Mouse (Mus musculus): Measurements from ENCODE around the gene Dock11. TPM values are rescaled to one million over a fixed set of nuclear protein-coding genes. Genes with fewer than 3 reads are reported as not detected.

Gene Dock11
- polyA plus RNA-seq, 1 experiment from 2014 or later = 6.6 TPM

DNA sequence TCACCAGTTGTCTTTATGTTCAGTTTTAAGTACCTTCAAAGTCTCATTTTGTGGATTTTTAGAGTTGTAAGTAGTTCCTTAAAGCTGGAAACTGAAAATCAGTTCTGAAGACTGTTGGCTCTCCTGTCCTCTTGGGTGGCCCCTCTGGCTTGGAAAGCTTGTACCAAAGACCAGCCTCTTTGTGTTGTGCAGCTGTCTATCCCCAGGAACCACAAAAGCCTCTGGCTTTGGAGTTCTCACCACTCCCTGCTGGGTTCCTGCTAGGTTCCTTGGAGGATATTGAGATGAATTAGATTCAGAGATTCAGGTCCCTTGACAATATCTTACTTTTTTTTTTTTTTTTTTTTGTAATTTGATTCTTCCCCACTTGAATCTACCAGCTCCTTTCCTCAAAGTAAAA is 44.3 kb downstream of the Dock11 start:
- no peak overlapping the region for H3K4me3 ChIP-seq (ENCODE audit: low read length)
- no peaks in the 10 kb centered on the region for H3K4me1 ChIP-seq (replicated peaks; ENCODE audit: control insufficient read depth, insufficient read depth, low read length)
- no peaks in the 10 kb centered on the region for H3K27me3 ChIP-seq (ENCODE audit: control insufficient read depth, insufficient read depth, low read depth, low read length)
- H3K9ac ChIP-seq (ENCODE audit: low read length) = no peak overlapping the region
- no peak overlapping the region for H3K27ac ChIP-seq (ENCODE audit: low read length)
- ATAC-seq (ENCODE audit: low read depth) = no peak
- H3K4me2 ChIP-seq (ENCODE audit: low read depth, low read length) = no peak overlapping the region
- H3K36me3 ChIP-seq (ENCODE audit: control insufficient read depth, insufficient read depth, low read length) = no peaks in the 10 kb centered on the region
- H3K9me3 ChIP-seq (ENCODE audit: control insufficient read depth, low read length) = no peaks in the 10 kb centered on the region

- H3K36me3 ChIP-seq (ENCODE audit: control insufficient read depth, insufficient read depth, low read length) = no peaks in the 10 kb centered on the region
- H3K4me1 ChIP-seq (replicated peaks; ENCODE audit: control insufficient read depth, insufficient read depth, low read length) = no peaks in the 10 kb centered on the region
- no peak overlapping the region for H3K4me3 ChIP-seq (ENCODE audit: low read length)
- ATAC-seq (ENCODE audit: low read depth) = no peak
- no peaks in the 10 kb centered on the region for H3K9me3 ChIP-seq (ENCODE audit: control insufficient read depth, low read length)
- no peak overlapping the region for H3K4me2 ChIP-seq (ENCODE audit: low read depth, low read length)
- 68% methylated on average over 5 of the region's 5 CpGs for WGBS
- H3K9ac ChIP-seq (ENCODE audit: low read length) = no peak overlapping the region
- no peak overlapping the region for H3K27ac ChIP-seq (ENCODE audit: low read length)
- H3K27me3 ChIP-seq (ENCODE audit: control insufficient read depth, insufficient read depth, low read depth, low read length) = no peaks in the 10 kb centered on the region
Observed at GRCm38 (mm10) chrX:35938112-35938511, 49.5 kb downstream of the Dock11 start.

DNA sequence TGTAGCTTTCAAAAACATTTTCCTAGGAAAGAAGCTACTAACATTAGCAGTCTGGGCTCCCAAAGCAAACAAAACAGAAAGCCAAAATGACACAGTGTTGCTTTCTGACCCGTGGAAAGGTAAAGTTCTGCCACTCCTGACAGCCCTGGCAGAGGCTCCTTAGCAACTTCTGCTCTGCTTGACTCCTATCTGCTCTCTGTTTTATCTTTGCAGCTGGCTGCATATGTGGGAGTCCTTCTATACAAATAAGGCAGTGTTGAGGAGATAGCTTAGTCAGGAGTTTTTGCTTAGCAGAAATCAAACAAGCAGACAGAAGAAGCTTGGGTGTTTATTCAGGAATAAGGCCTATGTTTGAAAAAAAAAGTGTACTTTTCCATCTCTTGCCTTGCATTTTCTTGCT is 57.8 kb downstream of the Dock11 start:
- WGBS = 38% methylated on average over 1 of the region's 1 CpGs
- no peaks in the 10 kb centered on the region for H3K4me1 ChIP-seq (replicated peaks; ENCODE audit: control insufficient read depth, insufficient read depth, low read length)

DNA sequence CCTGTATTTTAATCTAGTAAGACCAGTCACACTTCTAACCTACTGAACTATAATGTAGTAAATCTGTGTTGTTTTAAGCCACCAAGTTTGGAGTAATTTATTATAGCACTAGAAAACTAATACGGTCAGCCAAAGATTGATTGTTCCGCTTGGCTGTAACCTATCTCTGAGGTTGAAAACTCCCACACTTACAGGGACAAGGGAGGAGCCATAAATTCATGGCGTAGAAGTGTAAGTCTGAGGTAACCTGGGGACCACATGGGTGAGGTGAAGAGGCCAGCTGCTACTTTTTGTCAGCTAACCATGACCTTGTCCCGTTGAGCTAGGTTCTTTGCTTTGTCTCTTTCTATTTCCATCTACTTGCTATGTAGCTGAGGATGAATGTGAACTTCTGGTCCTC is 61.5 kb downstream of the Dock11 start:
- no peak overlapping the region for H3K4me2 ChIP-seq (ENCODE audit: low read depth, low read length)
- no peak for ATAC-seq (ENCODE audit: low read depth)
- no peaks in the 10 kb centered on the region for H3K27me3 ChIP-seq (ENCODE audit: control insufficient read depth, insufficient read depth, low read depth, low read length)
- H3K4me1 ChIP-seq (replicated peaks; ENCODE audit: control insufficient read depth, insufficient read depth, low read length) = no peaks in the 10 kb centered on the region
- H3K9ac ChIP-seq (ENCODE audit: low read length) = no peak overlapping the region
- no peak overlapping the region for H3K4me3 ChIP-seq (ENCODE audit: low read length)
- WGBS = 92% methylated on average over 4 of the region's 4 CpGs
- H3K27ac ChIP-seq (ENCODE audit: low read length) = no peak overlapping the region
- H3K9me3 ChIP-seq (ENCODE audit: control insufficient read depth, low read length) = no peaks in the 10 kb centered on the region
- H3K36me3 ChIP-seq (ENCODE audit: control insufficient read depth, insufficient read depth, low read length) = no peaks in the 10 kb centered on the region

More for the DNA sequence above, 57.8 kb downstream of the Dock11 start:
- no peak for ATAC-seq (ENCODE audit: low read depth)
- Histone ChIP-seq H3K4me3 (ENCODE audit: low read length) (no peak overlapping the region), H3K36me3 (ENCODE audit: control insufficient read depth, insufficient read depth, low read length) (no peaks in the 10 kb centered on the region), H3K9ac (ENCODE audit: low read length) (no peak overlapping the region), H3K27me3 (ENCODE audit: control insufficient read depth, insufficient read depth, low read depth, low read length) (no peaks in the 10 kb centered on the region), H3K4me2 (ENCODE audit: low read depth, low read length) (no peak overlapping the region), H3K27ac (ENCODE audit: low read length) (no peak overlapping the region), H3K9me3 (ENCODE audit: control insufficient read depth, low read length) (no peaks in the 10 kb centered on the region)

DNA sequence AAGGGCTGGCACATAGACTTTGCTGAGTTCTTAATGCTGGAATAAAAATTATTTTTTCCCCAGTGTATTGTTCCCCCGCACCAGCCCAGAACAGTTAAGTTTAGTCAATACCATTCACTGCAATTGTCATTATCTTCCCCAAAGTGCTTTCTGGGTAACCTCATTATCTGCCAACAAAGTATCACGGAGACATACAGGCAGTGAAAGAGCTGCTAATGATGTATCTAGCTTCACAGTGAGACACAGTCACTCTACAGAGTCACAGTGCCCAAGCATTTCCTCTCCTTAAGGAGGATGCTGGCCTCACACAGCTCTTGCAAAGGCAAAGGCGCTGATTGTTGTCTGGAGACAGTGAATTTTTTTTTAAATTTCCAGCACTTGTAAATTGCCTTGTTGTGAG is 63.3 kb downstream of the Dock11 start:
- no peaks in the 10 kb centered on the region for H3K9me3 ChIP-seq (ENCODE audit: control insufficient read depth, low read length)

GRCm38 (mm10) chrX:35952521-35953095 is 64.0 kb downstream of the Dock11 start:
- Histone ChIP-seq H3K27ac (ENCODE audit: low read length) (no peak overlapping the region), H3K27me3 (ENCODE audit: control insufficient read depth, insufficient read depth, low read depth, low read length) (no peaks in the 10 kb centered on the region), H3K9me3 (ENCODE audit: control insufficient read depth, low read length) (no peaks in the 10 kb centered on the region), H3K9ac (ENCODE audit: low read length) (no peak overlapping the region), H3K4me3 (ENCODE audit: low read length) (no peak overlapping the region), H3K36me3 (ENCODE audit: control insufficient read depth, insufficient read depth, low read length) (no peaks in the 10 kb centered on the region), H3K4me1 (replicated peaks; ENCODE audit: control insufficient read depth, insufficient read depth, low read length) (no peaks in the 10 kb centered on the region), H3K4me2 (ENCODE audit: low read depth, low read length) (no peak overlapping the region)
- 57% methylated on average over 4 of the region's 4 CpGs for WGBS
- ATAC-seq (ENCODE audit: low read depth) = no peak

More for the DNA sequence above, 63.3 kb downstream of the Dock11 start:
- Histone ChIP-seq H3K9ac (ENCODE audit: low read length) (no peak overlapping the region), H3K4me2 (ENCODE audit: low read depth, low read length) (no peak overlapping the region), H3K4me3 (ENCODE audit: low read length) (no peak overlapping the region), H3K27me3 (ENCODE audit: control insufficient read depth, insufficient read depth, low read depth, low read length) (no peaks in the 10 kb centered on the region), H3K4me1 (replicated peaks; ENCODE audit: control insufficient read depth, insufficient read depth, low read length) (no peaks in the 10 kb centered on the region), H3K36me3 (ENCODE audit: control insufficient read depth, insufficient read depth, low read length) (no peaks in the 10 kb centered on the region), H3K27ac (ENCODE audit: low read length) (no peak overlapping the region)
- 63% methylated on average over 3 of the region's 3 CpGs for WGBS
- ATAC-seq (ENCODE audit: low read depth) = no peak

- no peaks in the 10 kb centered on the region for H3K9me3 ChIP-seq (ENCODE audit: control insufficient read depth, low read length)
- no peak overlapping the region for H3K4me2 ChIP-seq (ENCODE audit: low read depth, low read length)
- H3K4me1 ChIP-seq (replicated peaks; ENCODE audit: control insufficient read depth, insufficient read depth, low read length) = no peaks in the 10 kb centered on the region
- no peak for ATAC-seq (ENCODE audit: low read depth)
- no peak overlapping the region for H3K27ac ChIP-seq (ENCODE audit: low read length)
- H3K27me3 ChIP-seq (ENCODE audit: control insufficient read depth, insufficient read depth, low read depth, low read length) = no peaks in the 10 kb centered on the region
- H3K9ac ChIP-seq (ENCODE audit: low read length) = no peak overlapping the region
- no peak overlapping the region for H3K4me3 ChIP-seq (ENCODE audit: low read length)
- H3K36me3 ChIP-seq (ENCODE audit: control insufficient read depth, insufficient read depth, low read length) = no peaks in the 10 kb centered on the region
Observed at GRCm38 (mm10) chrX:35956236-35956635, 67.6 kb downstream of the Dock11 start.

DNA sequence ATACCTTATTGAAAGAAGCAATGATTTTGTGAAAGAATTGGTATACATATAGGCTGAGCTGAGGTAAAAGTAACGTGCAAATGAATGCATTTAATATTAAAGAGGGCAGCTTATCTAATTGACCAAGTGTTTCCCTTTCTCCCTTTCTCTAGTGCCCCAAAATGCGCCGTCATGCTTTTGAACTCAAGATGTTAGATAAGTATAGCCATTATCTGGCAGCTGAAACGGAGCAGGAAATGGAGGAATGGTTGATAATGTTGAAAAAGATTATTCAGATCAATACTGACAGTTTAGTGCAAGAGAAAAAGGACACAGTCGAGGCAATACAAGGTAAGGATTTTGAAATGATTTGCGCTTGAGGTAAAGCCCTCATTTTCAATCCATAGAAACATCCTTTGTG is 74.5 kb downstream of the Dock11 start:
- Histone ChIP-seq H3K36me3 (ENCODE audit: control insufficient read depth, insufficient read depth, low read length) (no peaks in the 10 kb centered on the region), H3K9me3 (ENCODE audit: control insufficient read depth, low read length) (no peaks in the 10 kb centered on the region), H3K27ac (ENCODE audit: low read length) (no peak overlapping the region), H3K4me3 (ENCODE audit: low read length) (no peak overlapping the region), H3K9ac (ENCODE audit: low read length) (no peak overlapping the region), H3K4me1 (replicated peaks; ENCODE audit: control insufficient read depth, insufficient read depth, low read length) (no peaks in the 10 kb centered on the region), H3K27me3 (ENCODE audit: control insufficient read depth, insufficient read depth, low read depth, low read length) (no peaks in the 10 kb centered on the region), H3K4me2 (ENCODE audit: low read depth, low read length) (no peak overlapping the region)
- ATAC-seq (ENCODE audit: low read depth) = no peak
- WGBS = 65% methylated on average over 6 of the region's 6 CpGs

- no peak overlapping the region for H3K27ac ChIP-seq (ENCODE audit: low read length)
- no peaks in the 10 kb centered on the region for H3K36me3 ChIP-seq (ENCODE audit: control insufficient read depth, insufficient read depth, low read length)
- no peak for ATAC-seq (ENCODE audit: low read depth)
- H3K9ac ChIP-seq (ENCODE audit: low read length) = no peak overlapping the region
- no peaks in the 10 kb centered on the region for H3K4me1 ChIP-seq (replicated peaks; ENCODE audit: control insufficient read depth, insufficient read depth, low read length)
- WGBS = 86% methylated on average over 1 of the region's 1 CpGs
- H3K4me2 ChIP-seq (ENCODE audit: low read depth, low read length) = no peak overlapping the region
- no peaks in the 10 kb centered on the region for H3K9me3 ChIP-seq (ENCODE audit: control insufficient read depth, low read length)
- H3K27me3 ChIP-seq (ENCODE audit: control insufficient read depth, insufficient read depth, low read depth, low read length) = no peaks in the 10 kb centered on the region
- no peak overlapping the region for H3K4me3 ChIP-seq (ENCODE audit: low read length)
Observed at GRCm38 (mm10) chrX:35969276-35969675, 80.6 kb downstream of the Dock11 start.

DNA sequence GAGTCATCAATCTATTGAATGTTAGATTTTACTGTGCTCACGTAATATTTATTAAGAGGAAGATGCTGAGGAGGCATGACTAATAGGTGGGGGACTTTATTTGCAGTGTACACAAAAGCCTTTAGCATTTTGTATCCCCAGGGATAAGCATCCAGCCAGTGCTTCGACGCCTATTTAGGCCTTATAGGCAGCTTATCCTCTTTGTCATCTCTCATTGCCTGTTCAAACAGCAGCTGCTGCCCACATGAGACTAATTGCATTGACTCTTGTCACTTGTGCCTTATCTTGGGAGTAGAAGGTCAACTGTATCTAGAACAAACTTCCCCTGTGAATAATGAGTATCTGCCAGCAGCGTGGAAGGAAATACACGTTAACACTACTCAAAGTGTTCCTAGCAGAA is 88.0 kb downstream of the Dock11 start:
- Histone ChIP-seq H3K4me2 (ENCODE audit: low read depth, low read length) (no peak overlapping the region), H3K27ac (ENCODE audit: low read length) (no peak overlapping the region), H3K36me3 (ENCODE audit: control insufficient read depth, insufficient read depth, low read length) (no peaks in the 10 kb centered on the region), H3K9me3 (ENCODE audit: control insufficient read depth, low read length) (no peaks in the 10 kb centered on the region), H3K4me1 (replicated peaks; ENCODE audit: control insufficient read depth, insufficient read depth, low read length) (no peaks in the 10 kb centered on the region), H3K27me3 (ENCODE audit: control insufficient read depth, insufficient read depth, low read depth, low read length) (no peaks in the 10 kb centered on the region), H3K9ac (ENCODE audit: low read length) (no peak overlapping the region), H3K4me3 (ENCODE audit: low read length) (no peak overlapping the region)
- 48% methylated on average over 5 of the region's 5 CpGs for WGBS
- ATAC-seq (ENCODE audit: low read depth) = no peak

All from lung, embryonic 16.5 days (tissue).